Mouse (Mus musculus) CD4-positive helper T cell, adult 2 months (primary cell): ENCODE results near the gene Angptl3.

Experiments
- DNase-seq: peaks from one replicate; pipeline ENCODE4 v3.0.0-alpha.2; 2012; ENCODE audit warnings: low read depth, missing footprints, low spot score

Angptl3 gene

GRCm38 (mm10) chr4:99030686-99031085, at the start of gene Angptl3:
Gene Angptl3 (plus strand): TSS chr4:99030954.
- DNase-seq = no peak

- no peak for DNase-seq
These were observed 46.1 kb upstream of the Angptl3 start for GRCm38 (mm10) chr4:98984701-98985100.

GRCm38 (mm10) chr4:98993491-98993890, 37.3 kb upstream of the Angptl3 start:
- no peak for DNase-seq

- no peak for DNase-seq
These were observed 25.2 kb upstream of the Angptl3 start for GRCm38 (mm10) chr4:99005574-99005973.

- DNase-seq = no peak
These were observed 24.4 kb upstream of the Angptl3 start for GRCm38 (mm10) chr4:99006319-99006718.

- no peak for DNase-seq
These were observed 19.7 kb upstream of the Angptl3 start for GRCm38 (mm10) chr4:99011039-99011438.

- DNase-seq = no peak
These were observed 8.5 kb upstream of the Angptl3 start for GRCm38 (mm10) chr4:99022221-99022620.

GRCm38 (mm10) chr4:99028377-99028776, 2.4 kb upstream of the Angptl3 start:
- no peak for DNase-seq

- DNase-seq = no peak
These were observed 2.2 kb downstream of the Angptl3 start for GRCm38 (mm10) chr4:99032921-99033320.

GRCm38 (mm10) chr4:99044854-99045253, 14.1 kb downstream of the Angptl3 start:
- DNase-seq = no peak

- no peak for DNase-seq
These were observed 15.7 kb downstream of the Angptl3 start for GRCm38 (mm10) chr4:99046471-99046870.

- DNase-seq = no peak
These were observed 17.8 kb downstream of the Angptl3 start for GRCm38 (mm10) chr4:99048581-99048980.

- no peak for DNase-seq
These were observed 33.8 kb downstream of the Angptl3 start for GRCm38 (mm10) chr4:99064524-99064923.

- no peak for DNase-seq
These were observed 38.1 kb downstream of the Angptl3 start for GRCm38 (mm10) chr4:99068806-99069205.

GRCm38 (mm10) chr4:99078005-99078404, 47.3 kb downstream of the Angptl3 start:
- no peak for DNase-seq

GRCm38 (mm10) chr4:99081169-99081568, 50.4 kb downstream of the Angptl3 start:
- no peak for DNase-seq

GRCm38 (mm10) chr4:99083862-99084261, 53.1 kb downstream of the Angptl3 start:
- DNase-seq = no peak

GRCm38 (mm10) chr4:99087760-99088485, 57.2 kb downstream of the Angptl3 start:
- no peak for DNase-seq

GRCm38 (mm10) chr4:99091151-99091701, 60.5 kb downstream of the Angptl3 start:
- DNase-seq = no peak

GRCm38 (mm10) chr4:99091777-99092176, 61.0 kb downstream of the Angptl3 start:
- DNase-seq = no peak
